Mouse (Mus musculus): ENCODE measurements around the gene Gpr158.

The Gpr158 gene

GRCm38 (mm10) chr2:21499399-21499798 is 132.1 kb downstream of the Gpr158 start:
- in situ Hi-C loops (cut with MboI; ENCODE audit: low pct_unique_long_range_greater_than_20kb in 1 of 2, low sequenced_read_pairs in 2 of 2, unreplicated experiment in 1 of 2): no loop called here

- in situ Hi-C loops (cut with MboI; ENCODE audit: low pct_unique_long_range_greater_than_20kb in 1 of 2, low sequenced_read_pairs in 2 of 2, unreplicated experiment in 1 of 2): no loop called here
Observed at GRCm38 (mm10) chr2:21507449-21507848, 140.1 kb downstream of the Gpr158 start.

GRCm38 (mm10) chr2:21530750-21531149 is 163.4 kb downstream of the Gpr158 start:
- in situ Hi-C loops (cut with MboI; ENCODE audit: low pct_unique_long_range_greater_than_20kb in 1 of 2, low sequenced_read_pairs in 2 of 2, unreplicated experiment in 1 of 2): no loop called here

- in situ Hi-C loops (cut with MboI; ENCODE audit: low pct_unique_long_range_greater_than_20kb in 1 of 2, low sequenced_read_pairs in 2 of 2, unreplicated experiment in 1 of 2): no loop called here
Observed at GRCm38 (mm10) chr2:21619180-21619579, 251.8 kb downstream of the Gpr158 start.

- in situ Hi-C loops (cut with MboI; ENCODE audit: low pct_unique_long_range_greater_than_20kb in 1 of 2, low sequenced_read_pairs in 2 of 2, unreplicated experiment in 1 of 2): no loop called here
Observed at GRCm38 (mm10) chr2:21632136-21632535, 264.8 kb downstream of the Gpr158 start.

GRCm38 (mm10) chr2:21665721-21666120 is 298.4 kb downstream of the Gpr158 start:
- in situ Hi-C loops (cut with MboI; ENCODE audit: low pct_unique_long_range_greater_than_20kb in 1 of 2, low sequenced_read_pairs in 2 of 2, unreplicated experiment in 1 of 2): no loop called here

GRCm38 (mm10) chr2:21676084-21676838 is 308.9 kb downstream of the Gpr158 start:
- in situ Hi-C loops (cut with MboI; ENCODE audit: low pct_unique_long_range_greater_than_20kb in 1 of 2, low sequenced_read_pairs in 2 of 2, unreplicated experiment in 1 of 2): no loop called here

GRCm38 (mm10) chr2:21676839-21677123 is 309.4 kb downstream of the Gpr158 start:
- in situ Hi-C loops (cut with MboI; ENCODE audit: low pct_unique_long_range_greater_than_20kb in 1 of 2, low sequenced_read_pairs in 2 of 2, unreplicated experiment in 1 of 2): no loop called here

- in situ Hi-C loops (cut with MboI; ENCODE audit: low pct_unique_long_range_greater_than_20kb in 1 of 2, low sequenced_read_pairs in 2 of 2, unreplicated experiment in 1 of 2): no loop called here
Observed at GRCm38 (mm10) chr2:21680735-21681270, 313.5 kb downstream of the Gpr158 start.

- in situ Hi-C loops (cut with MboI; ENCODE audit: low pct_unique_long_range_greater_than_20kb in 1 of 2, low sequenced_read_pairs in 2 of 2, unreplicated experiment in 1 of 2): no loop called here
Observed at GRCm38 (mm10) chr2:21684736-21685135, 317.4 kb downstream of the Gpr158 start.

GRCm38 (mm10) chr2:21693128-21693527 is 325.8 kb downstream of the Gpr158 start:
- in situ Hi-C loops (cut with MboI; ENCODE audit: low pct_unique_long_range_greater_than_20kb in 1 of 2, low sequenced_read_pairs in 2 of 2, unreplicated experiment in 1 of 2): no loop called here

- in situ Hi-C loops (cut with MboI; ENCODE audit: low pct_unique_long_range_greater_than_20kb in 1 of 2, low sequenced_read_pairs in 2 of 2, unreplicated experiment in 1 of 2): no loop called here
Observed at GRCm38 (mm10) chr2:21693807-21694594, 326.7 kb downstream of the Gpr158 start.

- in situ Hi-C loops (cut with MboI; ENCODE audit: low pct_unique_long_range_greater_than_20kb in 1 of 2, low sequenced_read_pairs in 2 of 2, unreplicated experiment in 1 of 2): no loop called here
Observed at GRCm38 (mm10) chr2:21728075-21728474, 360.7 kb downstream of the Gpr158 start.

- in situ Hi-C loops (cut with MboI; ENCODE audit: low pct_unique_long_range_greater_than_20kb in 1 of 2, low sequenced_read_pairs in 2 of 2, unreplicated experiment in 1 of 2): no loop called here
Observed at GRCm38 (mm10) chr2:21783721-21784120, 416.4 kb downstream of the Gpr158 start.

- in situ Hi-C loops (cut with MboI; ENCODE audit: low pct_unique_long_range_greater_than_20kb in 1 of 2, low sequenced_read_pairs in 2 of 2, unreplicated experiment in 1 of 2): no loop called here
Observed at GRCm38 (mm10) chr2:21793156-21793555, 425.8 kb downstream of the Gpr158 start.

GRCm38 (mm10) chr2:21799616-21800015 is 432.3 kb downstream of the Gpr158 start:
- in situ Hi-C loops (cut with MboI; ENCODE audit: low pct_unique_long_range_greater_than_20kb in 1 of 2, low sequenced_read_pairs in 2 of 2, unreplicated experiment in 1 of 2): no loop called here

GRCm38 (mm10) chr2:21800045-21800444 is 432.7 kb downstream of the Gpr158 start:
- in situ Hi-C loops (cut with MboI; ENCODE audit: low pct_unique_long_range_greater_than_20kb in 1 of 2, low sequenced_read_pairs in 2 of 2, unreplicated experiment in 1 of 2): no loop called here

GRCm38 (mm10) chr2:21808510-21808909 is 441.2 kb downstream of the Gpr158 start:
- in situ Hi-C loops (cut with MboI; ENCODE audit: low pct_unique_long_range_greater_than_20kb in 1 of 2, low sequenced_read_pairs in 2 of 2, unreplicated experiment in 1 of 2): no loop called here

- in situ Hi-C loops (cut with MboI; ENCODE audit: low pct_unique_long_range_greater_than_20kb in 1 of 2, low sequenced_read_pairs in 2 of 2, unreplicated experiment in 1 of 2): no loop called here
Observed at GRCm38 (mm10) chr2:21810431-21810830, 443.1 kb downstream of the Gpr158 start.

GRCm38 (mm10) chr2:21864061-21864460 is 496.7 kb downstream of the Gpr158 start:
- in situ Hi-C loops (cut with MboI; ENCODE audit: low pct_unique_long_range_greater_than_20kb in 1 of 2, low sequenced_read_pairs in 2 of 2, unreplicated experiment in 1 of 2): no loop called here

Data from mouse embryonic stem cell (cell line).